Mouse (Mus musculus) kidney, adult 9 months (tissue): ENCODE measurements around the gene Taf6.
"Not testable (repeated sequence)": the region's sequence is repeated elsewhere in the genome, so short reads cannot be mapped to it uniquely, and the experiment has no call there.

Source experiments
- DNase-seq: peaks from one replicate; pipeline ENCODE4 v3.0.0; 2022

Taf6 gene

GRCm38 (mm10) chr5:138186950-138187638 lies at the start of gene Taf6, which contains the start of gene Cnpy4:
Taf6 (minus strand) TSS chr5:138187451.
Cnpy4 (plus strand) TSS chr5:138187485.
- peak; percentile 91 for DNase-seq

- no peak for DNase-seq
Observed at GRCm38 (mm10) chr5:138234224-138234623, 47.0 kb upstream of the Taf6 start.

- no peak for DNase-seq
Observed at GRCm38 (mm10) chr5:138233778-138234177, 46.5 kb upstream of the Taf6 start.

GRCm38 (mm10) chr5:138229511-138229910 lies 42.3 kb upstream of the Taf6 start:
- no peak for DNase-seq

- peak; percentile 60 for DNase-seq
Observed at GRCm38 (mm10) chr5:138228026-138228425, 40.8 kb upstream of the Taf6 start.

- no peak for DNase-seq
Observed at GRCm38 (mm10) chr5:138227367-138227766, 40.1 kb upstream of the Taf6 start.

GRCm38 (mm10) chr5:138226491-138226890 lies 39.2 kb upstream of the Taf6 start:
- DNase-seq, result no peak

- DNase-seq, result no peak
Observed at GRCm38 (mm10) chr5:138225700-138226099, 38.4 kb upstream of the Taf6 start, which contains the start of gene Nxpe5. Nxpe5 (plus strand) TSS chr5:138225898.

GRCm38 (mm10) chr5:138223287-138223686 lies 36.0 kb upstream of the Taf6 start:
- no peak for DNase-seq

- peak; percentile 96 for DNase-seq
Observed at GRCm38 (mm10) chr5:138222111-138222510, 34.9 kb upstream of the Taf6 start.

- peak; percentile 22 for DNase-seq
Observed at GRCm38 (mm10) chr5:138219864-138220263, 32.6 kb upstream of the Taf6 start.

- not testable (repeated sequence) for DNase-seq
Observed at GRCm38 (mm10) chr5:138216632-138217031, 29.4 kb upstream of the Taf6 start.

- no peak for DNase-seq
Observed at GRCm38 (mm10) chr5:138207873-138208272, 20.6 kb upstream of the Taf6 start.

- DNase-seq, result no peak
Observed at GRCm38 (mm10) chr5:138207253-138207652, 20.0 kb upstream of the Taf6 start.

GRCm38 (mm10) chr5:138202086-138202485 lies 14.8 kb upstream of the Taf6 start:
- no peak for DNase-seq

GRCm38 (mm10) chr5:138199576-138199975 lies 12.3 kb upstream of the Taf6 start:
- peak; percentile 41 for DNase-seq

- no peak for DNase-seq
Observed at GRCm38 (mm10) chr5:138195463-138195862, 8.2 kb upstream of the Taf6 start.

GRCm38 (mm10) chr5:138194755-138195345 lies 7.6 kb upstream of the Taf6 start:
- DNase-seq, result no peak

- DNase-seq, result peak; percentile 94
Observed at GRCm38 (mm10) chr5:138193771-138194727, 6.8 kb upstream of the Taf6 start, which contains the start of gene Mblac1. Mblac1 (plus strand) TSS chr5:138194314.

GRCm38 (mm10) chr5:138187661-138188306 lies 533 bp upstream of the Taf6 start:
- peak; percentile 87 for DNase-seq

- no peak for DNase-seq
Observed at GRCm38 (mm10) chr5:138173217-138173616, 14.0 kb downstream of the Taf6 start.

GRCm38 (mm10) chr5:138171695-138172491 lies 15.4 kb downstream of the Taf6 start, which contains the start of the genes Ap4m1 and Mcm7:
Ap4m1 (plus strand) TSS chr5:138172002.
Mcm7 (minus strand) TSS chr5:138172422.
- DNase-seq, result peak; percentile 99
